14 mouse cellular contexts compared by ENCODE assay signal in genomic region chr5:118128208-118128607, GRCm38 (mm10). TPM values are rescaled to one million over a fixed set of nuclear protein-coding genes. Genes with fewer than 3 reads are reported as not detected.
DNase-seq lines count a peak whose midpoint lies in the region; ATAC-seq lines count a peak whose summit lies in the region.
"Had no signal": no experiment of that assay in that cellular context is flagged by ENCODE, and none has a peak within 500 bp of the region (broad histone marks: within the 10 kb centered on the region; RNA-seq: fewer than 3 reads in every experiment).

No protein-coding gene starts in this region.

- peaks cover 52% of the 10 kb centered on the region for H3K36me3 ChIP-seq in embryonic facial prominence, embryonic 13.5 days
- peaks cover 83% of the 10 kb centered on the region for H3K36me3 ChIP-seq in embryonic facial prominence, embryonic 10.5 days (replicated peaks)
- peaks cover 53% of the 10 kb centered on the region for H3K36me3 ChIP-seq in kidney, embryonic 15.5 days
- peaks cover 34% of the 10 kb centered on the region for H3K36me3 ChIP-seq in stomach, embryonic 14.5 days (ENCODE audit: control insufficient read depth, insufficient read depth, low read length)

- peaks cover 6% of the 10 kb centered on the region for H3K4me1 ChIP-seq in embryonic facial prominence, embryonic 13.5 days
- H3K4me1 ChIP-seq in embryonic facial prominence, embryonic 10.5 days: peaks cover 12% of the 10 kb centered on the region
- peaks cover 14% of the 10 kb centered on the region for H3K4me1 ChIP-seq in kidney, embryonic 15.5 days
- H3K4me1 ChIP-seq in stomach, embryonic 14.5 days (ENCODE audit: control insufficient read depth, insufficient read depth, low read length): no peaks in the 10 kb centered on the region
- H3K4me1 ChIP-seq: liver, embryonic 12.5 days had no signal

- H3K9me3 ChIP-seq in embryonic facial prominence, embryonic 13.5 days: no peaks in the 10 kb centered on the region
- H3K9me3 ChIP-seq in embryonic facial prominence, embryonic 10.5 days: no peaks in the 10 kb centered on the region
- H3K9me3 ChIP-seq in kidney, embryonic 15.5 days (replicated peaks): no peaks in the 10 kb centered on the region
- no peaks in the 10 kb centered on the region for H3K9me3 ChIP-seq in stomach, embryonic 14.5 days (ENCODE audit: control insufficient read depth, low read depth, low read length)
- H3K9me3 ChIP-seq: hindbrain, embryonic 10.5 days; liver, embryonic 12.5 days had no signal

- no peak for DNase-seq in embryonic facial prominence, embryonic 10.5 days (ENCODE audit: low spot score)
- DNase-seq in kidney, adult 11 months: no peak
- peak; percentile 32 to 59 for DNase-seq in heart, adult 9 months (ENCODE audit: low spot score in 2 of 2)
- DNase-seq in spleen, postnatal 14 days (ENCODE audit: low spot score in 2 of 2): no peak
- no peak for DNase-seq in spleen, postnatal 36 days (ENCODE audit: low spot score in 2 of 2)
- DNase-seq: kidney, adult 8-10 months; lung, postnatal 36 days; right cerebral cortex, postnatal 25 days had no signal

- no peak for ATAC-seq in embryonic facial prominence, embryonic 13.5 days (ENCODE audit: insufficient number of reproducible peaks, insufficient read depth, low FRiP score, low TSS enrichment, low read depth)
- peak; percentile 54; the same call in 1 of the 2 replicates for ATAC-seq in kidney, embryonic 15.5 days (replicated peaks; ENCODE audit: low FRiP score)
- peak; percentile 28; the same call in 1 of the 2 replicates for ATAC-seq in stomach, embryonic 14.5 days (ENCODE audit: insufficient number of reproducible peaks, insufficient read depth, low FRiP score, low read depth)
- ATAC-seq: liver, embryonic 12.5 days had no signal

- 74% methylated on average over 6 of the region's 6 CpGs for WGBS in embryonic facial prominence, embryonic 13.5 days
- WGBS in embryonic facial prominence, embryonic 10.5 days: 82% methylated on average over 6 of the region's 6 CpGs
- WGBS in kidney, embryonic 15.5 days: 58% methylated on average over 6 of the region's 6 CpGs
- WGBS in stomach, embryonic 14.5 days: 50% methylated on average over 6 of the region's 6 CpGs

- H3K27me3 ChIP-seq in embryonic facial prominence, embryonic 13.5 days: no peaks in the 10 kb centered on the region
- H3K27me3 ChIP-seq in embryonic facial prominence, embryonic 10.5 days (replicated peaks; ENCODE audit: low read depth, poor library complexity, severe bottlenecking): no peaks in the 10 kb centered on the region
- no peaks in the 10 kb centered on the region for H3K27me3 ChIP-seq in kidney, embryonic 15.5 days
- H3K27me3 ChIP-seq in stomach, embryonic 14.5 days (ENCODE audit: control insufficient read depth, insufficient read depth, low read length): no peaks in the 10 kb centered on the region
- H3K27me3 ChIP-seq: liver, embryonic 12.5 days had no signal

- no peak overlapping the region for H3K4me3 ChIP-seq in embryonic facial prominence, embryonic 13.5 days
- H3K4me3 ChIP-seq in embryonic facial prominence, embryonic 10.5 days: no peak overlapping the region
- H3K4me3 ChIP-seq in kidney, embryonic 15.5 days (replicated peaks): no peak overlapping the region
- H3K4me3 ChIP-seq in stomach, embryonic 14.5 days (ENCODE audit: low read depth, low read length): no peak overlapping the region
- H3K4me3 ChIP-seq: hindbrain, embryonic 10.5 days; liver, embryonic 12.5 days had no signal

- 0 out of 2 replicates have a peak overlapping the region, but pooled peaks have one; percentile 16 for H3K9ac ChIP-seq in embryonic facial prominence, embryonic 13.5 days
- H3K9ac ChIP-seq in kidney, embryonic 15.5 days: no peak overlapping the region
- H3K9ac ChIP-seq in stomach, embryonic 14.5 days (replicated peaks; ENCODE audit: low read depth, low read length): no peak overlapping the region
- H3K9ac ChIP-seq: liver, embryonic 12.5 days had no signal

- no peak overlapping the region for H3K4me2 ChIP-seq in embryonic facial prominence, embryonic 13.5 days
- no peak overlapping the region for H3K4me2 ChIP-seq in kidney, embryonic 15.5 days
- H3K4me2 ChIP-seq in stomach, embryonic 14.5 days (replicated peaks; ENCODE audit: low read depth, low read length): no peak overlapping the region
- H3K4me2 ChIP-seq: liver, embryonic 12.5 days had no signal

- no peak overlapping the region for H3K27ac ChIP-seq in embryonic facial prominence, embryonic 13.5 days
- no peak overlapping the region for H3K27ac ChIP-seq in embryonic facial prominence, embryonic 10.5 days (replicated peaks)
- H3K27ac ChIP-seq in kidney, embryonic 15.5 days: no peak overlapping the region; the same call in 1 of the 2 replicates
- no peak overlapping the region for H3K27ac ChIP-seq in stomach, embryonic 14.5 days (ENCODE audit: low read length)
- H3K27ac ChIP-seq: hindbrain, embryonic 10.5 days; liver, embryonic 12.5 days had no signal

RNA-seq across cellular contexts. Expression of gene Fbxw8, which starts 27.1 kb away (rescaled TPM):
- 27.9 and 28.9 TPM in 2 replicates for polyA plus RNA-seq in embryonic facial prominence, embryonic 13.5 days (2015; fragmentation: Nextera tagmentation; extraction: Ambion mirVana)
- 35.0 and 36.6 TPM in 2 replicates for polyA plus RNA-seq in embryonic facial prominence, embryonic 10.5 days (2016; fragmentation: Nextera tagmentation; extraction: Ambion mirVana)
- 25.7 and 28.9 TPM in 2 replicates for polyA plus RNA-seq in kidney, embryonic 15.5 days (2015; fragmentation: Nextera tagmentation; extraction: Ambion mirVana)
- polyA plus RNA-seq in stomach, embryonic 14.5 days (2014; fragmentation: Nextera tagmentation; extraction: Ambion mirVana): 22.5 and 23.9 TPM in 2 replicates

RNA-seq across cellular contexts. Expression of gene Hrk, which starts 36.2 kb away (rescaled TPM):
- 0.17 and 0.21 TPM in 2 replicates for polyA plus RNA-seq in embryonic facial prominence, embryonic 13.5 days (2015; fragmentation: Nextera tagmentation; extraction: Ambion mirVana)
- polyA plus RNA-seq in embryonic facial prominence, embryonic 10.5 days (2016; fragmentation: Nextera tagmentation; extraction: Ambion mirVana): 0.15 and 0.32 TPM in 2 replicates
- polyA plus RNA-seq in kidney, embryonic 15.5 days (2015; fragmentation: Nextera tagmentation; extraction: Ambion mirVana): 0.09 and 0.12 TPM in 2 replicates
- polyA plus RNA-seq in stomach, embryonic 14.5 days (2014; fragmentation: Nextera tagmentation; extraction: Ambion mirVana): 0.72 and 0.81 TPM in 2 replicates
- polyA plus RNA-seq: C2C12 had no signal

Comparison
In these comparisons a context has a peak if more than half of its experiments do, and no peak if none do; other contexts are left out.
1. DNase-seq: peak in heart, adult 9 months (2 of 2); none in embryonic facial prominence, embryonic 10.5 days (single experiment), kidney, adult 11 months (single experiment), spleen, postnatal 14 days (0 of 2) and spleen, postnatal 36 days (0 of 2).